Mouse (Mus musculus): Measurements from ENCODE around the gene Llgl1.

DNA sequence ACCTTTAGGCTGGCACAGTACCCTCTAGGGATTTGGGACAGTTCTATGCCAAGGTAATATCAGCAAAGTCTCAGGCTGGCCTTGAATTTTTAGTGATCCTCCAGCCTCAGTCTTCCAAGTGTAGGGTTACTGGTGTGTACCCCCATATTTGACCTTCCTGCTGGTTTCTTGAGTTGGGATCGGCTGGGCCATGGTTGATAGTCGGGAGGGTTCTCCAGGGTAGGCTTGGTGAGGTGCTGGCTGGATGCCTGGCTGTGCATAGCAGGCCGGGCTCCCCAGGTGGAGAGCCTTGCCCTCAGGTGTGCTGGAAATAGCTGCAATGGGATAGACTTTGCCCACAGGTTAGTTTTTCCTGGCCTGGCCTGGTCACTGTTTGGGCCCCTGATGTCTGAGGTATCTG lies 5.7 kb downstream of the Llgl1 start:
- TF ChIP-seq CTCF (IDR thresholded peaks at IDR 0.05; ENCODE audit: low read depth) (no peak), EP300 (IDR thresholded peaks at IDR 0.05; ENCODE audit: low read depth) (no peak)

Data from liver, postnatal 0 days (tissue).